Mouse (Mus musculus) spleen, adult 12 weeks (tissue): ENCODE measurements around the gene Flad1.
"Not testable (repeated sequence)": the region's sequence is repeated elsewhere in the genome, so short reads cannot be mapped to it uniquely, and the experiment has no call there.

Experiments
- DNase-seq: peaks from one replicate; pipeline ENCODE4 v3.0.0; 2022; ENCODE audit warnings: low spot score

The Flad1 gene

GRCm38 (mm10) chr3:89411490-89412393 lies at the start of gene Flad1:
Gene Flad1 (minus strand): TSS chr3:89411870.
- peak; percentile 98 for DNase-seq

DNA sequence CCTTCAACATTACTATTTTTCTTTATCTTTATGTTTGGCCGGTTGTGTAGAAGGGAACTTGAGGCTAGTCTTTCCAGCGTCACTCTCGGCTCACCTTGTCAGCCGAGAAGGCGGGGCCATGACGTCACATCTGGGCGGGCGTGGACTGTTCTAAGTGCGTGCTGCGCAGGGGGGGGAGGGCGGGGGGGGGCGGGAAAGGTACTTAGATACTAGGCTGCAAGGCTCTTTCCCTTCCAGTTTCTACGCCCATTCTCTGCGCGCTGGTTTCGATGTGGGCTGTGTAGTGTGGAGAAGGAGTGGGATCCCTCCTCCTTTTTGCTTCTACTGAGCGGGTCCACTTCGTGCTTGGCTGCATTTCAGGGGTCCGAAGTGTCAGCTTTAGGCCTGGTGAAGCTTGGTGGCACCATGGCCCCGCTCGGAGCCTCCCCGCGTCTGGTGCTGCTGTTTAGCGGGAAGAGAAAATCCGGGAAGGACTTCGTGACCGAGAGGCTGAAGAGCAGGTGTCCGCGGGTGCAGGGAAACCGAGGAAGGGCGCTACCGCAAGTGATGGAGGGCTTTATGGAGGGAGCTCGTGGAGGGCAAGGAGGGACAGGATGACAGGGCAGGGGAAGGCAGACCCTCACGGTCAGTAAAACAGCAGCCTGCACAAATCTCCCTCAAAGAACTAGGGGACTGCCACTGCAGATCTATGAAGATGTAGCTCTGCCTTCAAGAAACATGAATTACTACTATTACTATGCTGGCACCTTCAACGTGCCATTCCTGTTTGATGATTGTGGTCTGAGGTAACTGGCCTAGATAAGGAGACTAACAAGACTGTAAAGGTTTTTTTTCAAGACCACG lies 47.5 kb upstream of the Flad1 start:
- DNase-seq, result peak; percentile 87

DNA sequence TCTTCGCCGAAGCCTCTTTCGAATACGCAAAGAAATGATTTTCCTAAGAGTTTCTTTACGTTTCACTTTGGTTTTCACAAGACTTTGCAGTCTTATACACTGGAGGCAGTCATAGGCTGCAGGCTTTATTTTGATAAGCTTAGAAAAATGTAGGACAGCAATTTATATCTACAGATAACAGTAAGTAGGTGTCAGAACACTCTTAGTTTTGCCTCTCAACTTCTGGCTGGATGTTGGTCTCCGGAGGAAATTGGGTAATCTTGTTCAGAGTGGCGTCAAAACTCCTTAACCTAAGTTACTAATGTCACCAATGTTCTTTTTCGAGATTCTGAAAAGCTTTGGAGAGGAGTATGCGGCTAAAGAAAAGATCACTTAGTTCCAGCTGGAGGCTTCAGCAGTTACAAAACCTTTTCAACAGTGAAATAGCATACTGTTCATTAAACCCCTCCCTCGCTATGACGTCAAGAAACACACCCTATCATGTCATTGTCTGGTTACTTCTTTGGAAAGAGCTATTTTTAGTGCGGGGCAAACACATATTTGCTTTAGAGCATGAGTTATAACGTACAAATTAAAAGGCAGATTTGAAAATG lies 46.8 kb upstream of the Flad1 start:
- DNase-seq, result no peak

DNA sequence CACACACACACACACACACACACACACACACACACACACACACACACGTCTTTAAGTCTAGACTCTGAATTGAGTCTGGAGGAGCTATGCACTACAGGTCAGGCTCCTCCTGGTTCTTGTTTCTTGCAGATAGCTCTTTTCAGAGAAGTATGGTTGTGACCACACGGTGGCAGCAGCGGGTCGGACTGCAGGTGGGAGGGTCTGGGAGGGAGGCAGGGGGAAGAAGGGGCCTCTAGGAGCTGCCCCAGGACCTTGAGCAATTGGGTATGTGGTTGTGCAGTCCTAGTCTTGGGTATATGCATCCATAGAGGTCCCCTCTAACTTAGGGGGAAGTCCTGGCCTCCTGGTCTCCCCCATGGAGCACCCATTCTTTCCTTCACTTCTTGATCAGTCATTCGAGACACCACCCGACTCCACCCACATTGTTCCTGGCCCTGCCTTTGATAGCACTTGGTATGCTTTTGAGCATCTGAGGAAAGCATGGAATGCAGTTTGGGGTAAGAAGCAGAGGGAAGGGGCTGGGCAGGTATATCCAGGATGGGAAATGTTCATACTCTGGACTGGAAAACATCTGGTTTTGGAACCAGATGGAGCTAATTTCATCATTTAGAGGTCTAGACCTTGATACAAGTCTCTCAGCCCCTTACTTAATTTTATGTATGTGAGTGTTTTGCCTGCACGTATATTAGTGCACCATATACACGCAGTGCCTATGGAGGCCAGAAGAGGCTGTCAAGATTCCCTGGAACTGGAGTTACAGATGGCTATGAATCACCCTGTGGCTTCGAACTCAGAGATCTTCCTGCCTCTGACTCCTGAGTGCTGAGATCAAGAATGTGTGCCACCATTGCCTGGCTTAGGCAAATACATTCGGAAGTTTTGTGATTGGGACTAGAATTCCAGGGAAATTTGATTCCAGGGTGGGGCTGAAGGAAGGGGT lies 45.3 kb upstream of the Flad1 start:
- DNase-seq, result peak; percentile 73

DNA sequence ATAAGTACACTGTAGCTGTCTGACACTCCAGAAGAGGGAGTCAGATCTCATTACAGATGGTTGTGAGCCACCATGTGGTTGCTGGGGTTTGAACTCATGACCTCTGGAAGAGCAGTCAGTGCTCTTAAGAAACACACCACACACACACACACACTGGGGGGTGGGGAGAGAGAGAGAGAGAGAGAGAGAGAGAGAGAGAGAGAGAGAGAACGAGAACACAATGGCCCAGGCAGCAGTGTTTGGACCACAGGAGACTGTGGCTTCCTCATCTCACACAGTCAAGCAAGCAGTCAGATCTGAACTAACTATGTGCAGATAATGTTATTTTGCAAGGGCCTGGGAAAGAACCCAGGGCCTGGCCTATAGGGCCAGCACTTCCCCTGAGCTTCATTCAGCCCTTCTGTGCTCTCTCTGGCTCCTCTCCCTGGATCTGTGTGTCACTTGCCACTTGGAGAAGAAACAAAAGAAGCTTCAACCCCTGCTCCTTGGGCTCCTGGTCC lies 44.2 kb upstream of the Flad1 start:
- DNase-seq, result no peak

GRCm38 (mm10) chr3:89454401-89455177 lies 42.9 kb upstream of the Flad1 start, which contains the start of gene Pmvk:
Gene Pmvk (plus strand): TSS chr3:89454541.
- no peak for DNase-seq

- no peak for DNase-seq
Measured at GRCm38 (mm10) chr3:89451916-89452315, 40.2 kb upstream of the Flad1 start.

DNA sequence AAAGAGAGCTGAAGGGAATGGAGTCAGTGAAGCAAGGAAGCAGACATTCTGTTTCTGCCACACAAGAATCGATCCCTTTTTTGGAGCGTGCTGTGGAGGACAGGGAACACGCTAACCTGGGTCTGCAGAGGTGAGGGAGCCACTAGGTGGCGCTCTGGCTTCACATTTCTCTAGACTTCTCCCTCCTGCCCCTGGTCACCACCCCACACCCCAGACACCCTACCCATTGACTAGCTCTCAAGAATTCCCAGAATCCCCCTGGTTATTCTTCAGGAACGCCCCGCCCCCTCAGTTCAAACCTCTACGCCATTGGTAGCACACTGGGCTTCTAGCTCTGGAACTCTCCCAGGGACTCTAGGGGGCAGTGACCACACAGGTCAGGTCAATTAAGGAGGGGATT lies 37.9 kb upstream of the Flad1 start:
- DNase-seq, result peak; percentile 70

- DNase-seq, result peak; percentile 29
Measured at GRCm38 (mm10) chr3:89448720-89449537, 37.3 kb upstream of the Flad1 start.

DNA sequence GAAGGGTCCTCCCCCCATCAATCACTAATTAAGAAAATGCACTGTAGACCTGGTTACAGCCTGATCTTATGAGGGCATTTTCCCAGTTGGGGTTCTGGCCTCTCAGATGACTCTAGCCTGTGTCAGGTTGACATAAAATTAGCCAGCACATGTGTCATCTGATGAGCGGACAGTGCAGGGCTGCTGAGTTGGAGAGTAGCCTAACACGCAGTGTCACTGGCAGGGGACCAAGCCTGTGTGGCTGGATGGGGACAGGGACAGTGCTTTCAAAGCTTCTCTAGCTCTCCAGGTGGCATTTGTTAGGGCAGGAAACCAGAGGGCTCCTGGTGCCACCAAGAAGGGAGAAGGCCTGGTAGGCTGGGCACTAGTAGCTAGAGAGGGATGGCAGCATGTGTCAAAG lies 29.0 kb upstream of the Flad1 start:
- no peak for DNase-seq

DNA sequence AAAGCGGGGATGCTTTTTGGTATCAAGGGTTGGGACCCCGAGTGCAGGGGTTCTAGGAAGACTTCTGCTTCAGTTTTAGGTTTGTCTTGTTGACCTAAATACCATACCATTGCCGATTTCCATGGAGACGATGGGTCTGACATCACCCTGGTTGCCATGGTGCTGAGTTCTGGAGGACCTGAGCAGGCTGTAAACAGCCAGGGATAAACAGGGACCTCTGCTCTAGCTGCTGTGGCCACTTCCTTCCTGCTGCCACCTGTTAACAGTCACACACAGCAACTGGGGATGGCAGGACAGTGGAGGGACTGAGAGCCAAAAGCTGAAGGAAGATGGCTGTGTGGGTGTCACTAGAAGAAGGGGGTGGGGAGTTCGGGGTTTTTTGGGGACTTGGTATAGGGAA lies 25.6 kb upstream of the Flad1 start:
- no peak for DNase-seq

- no peak for DNase-seq
Measured at GRCm38 (mm10) chr3:89436176-89437113, 24.8 kb upstream of the Flad1 start, which contains the start of gene Pbxip1. Gene Pbxip1 (plus strand): TSS chr3:89436706.

DNA sequence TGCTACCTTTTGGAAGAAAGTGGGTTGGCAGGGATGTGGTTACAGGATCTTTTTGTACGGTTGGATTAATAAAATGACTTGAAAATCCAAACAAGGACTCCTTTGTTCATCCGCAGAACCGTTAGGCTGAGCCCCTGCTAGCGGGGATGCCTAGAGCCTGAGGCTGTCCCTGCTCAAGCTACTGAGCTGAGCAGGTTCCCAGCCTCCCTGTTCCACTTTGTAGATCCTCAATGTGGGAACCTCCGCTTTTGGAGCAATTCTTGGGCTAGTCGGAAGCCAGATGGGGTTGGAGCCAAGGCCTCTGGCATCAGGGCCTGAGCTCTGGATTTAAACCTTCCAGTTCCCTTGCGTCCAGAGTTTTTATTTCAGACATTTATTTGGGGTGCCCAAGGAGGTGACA lies 23.4 kb upstream of the Flad1 start:
- DNase-seq, result no peak

GRCm38 (mm10) chr3:89434532-89434931 lies 22.9 kb upstream of the Flad1 start:
- no peak for DNase-seq

DNA sequence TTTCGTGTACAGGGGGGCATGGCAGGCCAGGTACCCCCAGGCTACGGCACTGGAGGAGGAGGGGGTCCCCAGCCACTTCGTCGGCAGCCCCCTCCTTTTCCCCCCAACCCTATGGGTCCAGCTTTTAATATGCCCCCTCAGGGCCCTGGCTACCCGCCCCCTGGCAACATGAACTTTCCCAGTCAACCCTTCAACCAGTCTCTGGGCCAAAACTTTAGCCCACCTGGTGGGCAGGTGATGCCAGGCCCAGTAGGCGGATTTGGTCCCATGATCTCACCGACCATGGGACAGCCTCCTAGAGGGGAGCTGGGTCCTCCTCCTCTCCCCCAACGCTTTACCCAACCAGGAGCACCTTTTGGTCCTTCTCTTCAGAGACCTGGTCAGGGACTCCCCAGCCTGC lies 20.9 kb upstream of the Flad1 start:
- DNase-seq, result no peak

DNA sequence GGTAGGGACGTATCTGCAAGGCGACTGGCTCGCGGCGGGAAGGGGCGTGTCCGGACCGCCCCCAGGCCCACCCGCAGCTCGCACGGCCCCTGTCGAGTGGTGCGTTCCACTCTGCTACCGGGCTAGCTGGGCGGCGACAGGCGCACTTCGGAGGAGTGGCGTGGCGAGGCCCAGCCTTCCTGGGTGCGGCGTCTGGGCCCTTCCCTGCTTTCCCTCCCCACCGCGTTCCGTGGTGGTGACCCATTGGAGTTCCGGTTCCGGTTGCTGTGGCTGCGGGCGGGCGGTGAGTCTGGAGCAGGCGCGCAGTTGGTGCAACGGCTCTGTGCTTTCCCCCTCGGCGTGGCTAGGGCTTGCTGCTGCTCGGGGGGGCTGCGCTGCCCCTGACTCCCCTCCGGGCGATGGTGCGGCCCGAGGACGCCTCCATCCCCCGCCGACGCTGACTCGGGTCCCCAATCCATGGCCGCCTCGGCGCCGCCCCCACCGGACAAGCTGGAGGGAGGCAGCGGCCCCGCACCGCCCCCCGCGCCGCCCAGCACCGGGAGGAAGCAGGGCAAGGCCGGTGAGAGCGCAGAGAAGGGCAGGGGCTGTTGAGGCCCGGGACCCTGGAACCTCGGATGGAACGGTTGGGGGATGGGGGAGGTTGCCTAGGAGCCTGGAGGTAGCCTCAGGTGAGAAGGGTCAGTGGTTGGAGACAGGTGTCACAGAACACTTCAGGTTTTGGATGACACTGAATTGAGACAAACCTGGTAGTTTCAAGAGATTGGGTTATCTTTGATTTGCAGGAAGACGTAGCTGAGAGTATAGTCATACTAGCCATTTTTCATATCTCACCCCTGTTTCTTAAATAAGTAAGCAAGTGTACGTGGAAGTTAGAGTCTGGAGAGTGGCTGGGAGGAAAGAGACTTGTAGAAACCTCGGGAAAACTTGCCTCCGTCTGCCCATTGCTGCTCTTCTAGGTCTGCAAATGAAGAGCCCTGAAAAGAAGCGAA lies 18.8 kb upstream of the Flad1 start, which contains the start of gene Pygo2:
Gene Pygo2 (plus strand): TSS at position 44 of the 989 bp plus-strand sequence.
- peak; percentile 85 for DNase-seq

- not testable (repeated sequence) for DNase-seq
Measured at GRCm38 (mm10) chr3:89429021-89429420, 17.4 kb upstream of the Flad1 start.
